Mouse (Mus musculus): ENCODE results near the gene Stxbp4.

Stxbp4 gene

GRCm38 (mm10) chr11:90637440-90638311, at the start of gene Stxbp4, which contains the start of gene Cox11:
Gene Stxbp4, minus strand, starts transcription at chr11:90638084.
Gene Cox11, plus strand, starts transcription at chr11:90638173.
- peak; percentile 90 for DNase-seq (ENCODE audit: extremely low spot score, low read depth, low spot score)

- no peak for DNase-seq (ENCODE audit: extremely low spot score, low read depth, low spot score)
Observed at GRCm38 (mm10) chr11:90687040-90687439, 49.2 kb upstream of the Stxbp4 start.

DNA sequence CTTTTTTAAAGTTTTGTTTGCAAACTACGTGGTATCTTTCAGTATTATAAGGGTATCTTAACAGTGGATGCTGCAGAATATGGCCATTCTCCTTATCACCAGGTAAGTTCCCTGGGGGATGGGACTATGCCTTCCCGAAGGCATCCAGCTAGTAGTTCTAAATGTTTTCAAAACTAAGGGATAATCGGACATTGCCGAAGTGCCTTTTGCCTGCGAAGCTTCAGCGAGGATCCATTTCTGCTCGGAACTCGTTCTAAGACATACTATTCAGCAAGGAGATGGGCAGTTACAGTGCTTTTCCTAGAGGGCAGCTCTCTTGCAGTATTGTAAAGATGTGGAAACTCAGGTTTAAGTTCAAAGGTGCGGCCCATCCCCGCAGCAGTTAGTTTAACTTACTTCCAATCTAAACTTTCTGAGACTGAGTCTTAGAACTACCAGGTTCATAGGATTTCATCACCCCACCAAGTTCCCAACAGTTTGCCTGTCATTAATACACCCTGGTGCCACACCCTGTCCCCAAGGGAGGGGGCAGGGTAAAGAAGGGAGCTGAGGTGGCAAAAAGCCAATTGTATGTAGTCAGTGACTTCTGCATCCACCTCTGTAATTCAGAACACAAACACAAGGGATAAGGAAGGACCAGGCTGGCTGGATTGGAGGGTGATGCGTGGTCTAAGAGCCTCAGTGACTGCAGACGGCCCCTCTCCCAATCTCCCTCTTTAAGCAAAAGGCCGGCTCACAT, 48.6 kb upstream of the Stxbp4 start:
- DNase-seq (ENCODE audit: extremely low spot score, low read depth, low spot score): no peak

DNA sequence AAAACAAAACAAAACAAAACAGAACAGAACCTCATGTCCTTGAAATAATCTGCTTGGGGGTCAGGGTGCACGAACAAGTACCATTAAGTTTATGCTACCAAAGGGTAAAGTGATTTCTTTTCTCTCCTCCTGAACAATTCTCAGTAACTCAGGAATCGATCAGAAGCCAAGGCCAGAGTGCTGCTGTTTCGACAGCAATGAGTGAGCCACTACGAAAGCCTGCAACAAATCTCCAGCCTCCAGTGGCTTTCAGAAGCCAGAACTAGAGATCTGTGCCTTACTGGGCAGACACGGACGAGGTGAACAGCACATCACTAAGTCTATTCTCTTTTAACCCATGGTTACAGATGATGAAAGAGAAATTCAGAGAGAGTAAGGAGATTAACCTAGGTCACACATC, 47.3 kb upstream of the Stxbp4 start:
- no peak for DNase-seq (ENCODE audit: extremely low spot score, low read depth, low spot score)

DNA sequence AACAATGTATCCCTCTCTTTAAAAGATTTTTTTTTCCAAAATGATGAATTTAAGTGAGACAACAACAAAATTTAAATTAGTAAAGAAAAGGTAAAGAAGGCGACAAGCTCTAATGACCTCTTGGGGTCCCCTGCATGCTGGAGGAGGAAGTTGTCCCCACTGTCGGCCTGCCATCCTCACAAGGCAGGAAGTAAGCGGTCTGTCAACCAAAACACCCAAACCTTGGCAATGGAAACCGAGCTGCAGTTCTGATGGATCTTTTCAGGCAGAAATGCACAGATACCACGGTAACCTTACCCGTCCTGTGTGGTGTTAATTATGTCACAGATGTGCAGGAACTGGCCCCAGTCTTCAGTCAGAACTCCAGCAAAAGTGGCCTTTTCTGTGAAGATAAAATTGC, 46.9 kb upstream of the Stxbp4 start:
- DNase-seq (ENCODE audit: extremely low spot score, low read depth, low spot score): no peak

DNA sequence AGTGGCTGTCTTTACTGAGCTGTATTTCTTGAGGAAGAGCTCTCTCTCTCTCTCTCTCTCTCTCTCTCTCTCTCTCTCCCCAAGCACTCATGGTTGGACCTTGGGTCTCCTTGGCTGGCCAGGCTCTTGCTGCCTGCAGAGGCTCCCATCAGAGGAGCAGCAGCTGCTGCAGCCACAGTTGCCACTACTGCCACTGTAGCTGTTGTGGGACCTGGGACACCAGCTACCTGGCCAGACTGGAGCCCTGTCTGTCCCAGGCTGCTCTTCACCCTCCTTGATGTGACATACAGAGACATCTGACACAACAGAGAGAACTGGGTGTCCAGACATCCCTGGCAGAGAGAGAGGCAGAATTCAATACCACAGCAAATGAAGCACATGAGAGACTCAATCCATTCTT, 43.3 kb upstream of the Stxbp4 start:
- no peak for DNase-seq (ENCODE audit: extremely low spot score, low read depth, low spot score)

DNA sequence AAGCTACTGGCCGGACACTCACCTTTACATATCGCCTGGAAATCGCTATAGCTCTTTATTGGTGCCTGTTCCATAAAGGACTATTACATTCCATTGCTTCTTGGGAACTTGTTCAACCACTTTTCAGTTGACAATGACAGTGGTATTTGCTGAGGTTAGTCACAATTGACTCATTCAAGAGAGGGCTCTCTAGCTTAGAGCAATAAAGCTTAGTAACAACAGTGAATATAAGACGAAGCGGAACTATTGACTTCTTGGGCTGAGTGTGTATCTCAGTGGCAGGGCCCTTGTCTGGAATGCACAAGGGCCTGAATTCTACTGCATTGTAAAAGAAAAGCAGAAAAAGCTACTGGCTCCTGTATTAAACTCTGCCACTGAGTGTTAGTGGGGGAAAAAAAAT, 40.7 kb upstream of the Stxbp4 start:
- DNase-seq (ENCODE audit: extremely low spot score, low read depth, low spot score): no peak

DNA sequence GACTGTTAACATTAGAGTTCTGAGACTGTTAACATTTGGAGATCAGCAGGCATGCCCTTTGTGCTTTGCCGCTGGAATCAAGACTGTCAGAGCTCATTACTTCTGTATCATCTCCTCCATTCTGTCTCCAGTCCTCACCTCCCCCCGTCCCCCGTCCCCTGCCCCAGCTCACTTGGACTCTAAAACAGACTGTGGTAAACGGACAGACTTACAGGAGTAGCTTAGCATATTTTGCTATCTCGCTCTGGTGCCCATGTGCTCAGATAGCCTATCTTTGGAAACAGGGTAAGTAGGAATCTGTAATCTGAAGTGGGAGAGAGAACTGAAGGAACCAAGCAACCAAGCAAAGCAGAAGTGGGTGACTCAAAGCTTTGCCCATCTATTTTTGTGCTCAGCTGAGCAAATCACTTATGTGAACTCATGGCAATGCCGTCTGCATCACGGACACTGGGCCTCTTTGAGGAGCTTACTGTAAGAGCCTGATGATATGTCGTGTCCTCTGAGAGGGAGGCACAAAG, 39.9 kb upstream of the Stxbp4 start:
- no peak for DNase-seq (ENCODE audit: extremely low spot score, low read depth, low spot score)

GRCm38 (mm10) chr11:90677027-90677426, 39.1 kb upstream of the Stxbp4 start:
- DNase-seq (ENCODE audit: extremely low spot score, low read depth, low spot score): no peak

DNA sequence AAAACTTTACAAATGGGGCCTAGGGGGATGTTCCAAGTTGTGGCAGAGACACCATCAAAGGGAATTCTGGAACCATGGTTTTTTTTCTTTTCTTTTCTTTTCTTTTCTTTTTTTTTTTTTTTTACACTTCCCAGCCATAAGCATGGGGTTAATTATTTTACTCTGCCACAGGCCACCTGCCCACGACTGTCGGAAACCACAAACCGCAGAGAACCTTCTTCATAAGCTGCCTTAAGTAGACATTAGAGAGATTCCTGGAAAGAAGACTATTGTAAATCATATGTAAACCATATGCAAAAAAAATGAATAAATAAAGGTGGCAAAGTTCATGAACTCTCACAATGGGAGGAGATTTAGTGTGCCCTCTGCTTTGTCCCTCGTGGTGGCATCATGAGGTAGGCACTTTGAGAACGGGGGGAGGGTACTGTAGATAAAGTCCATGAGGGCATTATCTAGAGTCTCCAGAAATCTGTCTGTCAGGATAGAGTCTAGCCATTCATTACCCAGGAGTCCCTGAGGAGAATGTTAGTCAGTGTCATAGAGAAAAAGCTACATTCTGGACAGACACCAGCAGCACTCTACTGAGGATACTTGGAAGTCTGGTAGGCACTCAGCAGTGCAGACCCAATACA, 37.7 kb upstream of the Stxbp4 start:
- DNase-seq (ENCODE audit: extremely low spot score, low read depth, low spot score): no peak

DNA sequence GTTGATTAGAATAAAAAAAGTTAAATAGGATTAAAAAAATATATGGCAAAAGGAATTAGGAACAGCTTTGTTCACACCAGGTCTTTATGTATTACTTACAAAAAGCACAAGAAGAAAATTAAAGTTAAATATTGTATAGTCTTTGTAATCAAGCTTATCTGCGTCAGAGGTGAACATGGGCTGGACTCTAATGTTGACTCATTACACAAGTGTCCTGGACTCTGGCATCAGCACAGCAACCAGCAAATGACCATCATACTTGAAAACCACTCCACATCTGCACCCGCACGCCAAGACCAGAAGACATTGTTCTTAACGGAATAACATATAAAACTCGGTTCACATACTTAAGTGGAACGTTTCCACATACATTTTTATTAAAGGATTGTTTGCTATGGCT, 29.4 kb upstream of the Stxbp4 start:
- DNase-seq (ENCODE audit: extremely low spot score, low read depth, low spot score): no peak

- DNase-seq (ENCODE audit: extremely low spot score, low read depth, low spot score): no peak
Observed at GRCm38 (mm10) chr11:90666916-90667315, 29.0 kb upstream of the Stxbp4 start.

DNA sequence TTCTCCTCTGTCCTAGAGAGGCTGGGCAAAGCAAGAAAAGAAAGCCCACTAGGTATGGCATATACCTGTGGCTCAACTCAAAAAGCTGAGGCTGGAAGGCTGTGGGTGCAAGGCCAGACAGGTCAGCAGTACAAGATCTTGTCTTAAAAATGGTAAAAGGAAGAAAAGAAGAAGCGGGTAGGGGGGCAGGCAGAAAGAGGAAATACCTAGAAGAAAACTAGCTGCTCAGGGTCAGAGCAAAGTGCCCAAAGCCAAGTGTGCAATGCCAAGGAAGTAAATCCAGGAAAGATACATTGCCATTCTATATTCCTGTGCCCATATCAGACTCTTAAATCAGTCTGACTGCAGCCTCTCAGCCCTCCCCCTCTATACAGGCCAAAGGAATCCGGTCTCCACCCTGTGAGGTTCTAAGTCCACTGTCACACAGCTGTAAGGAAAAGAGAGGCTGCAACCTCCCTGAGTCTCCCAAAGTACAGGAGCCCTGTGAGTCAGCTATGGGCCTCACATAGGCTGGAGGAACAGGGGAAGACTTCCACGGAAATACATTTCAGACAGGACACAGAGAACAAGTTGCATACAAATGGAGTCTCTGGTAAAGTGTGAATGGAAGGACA, 28.4 kb upstream of the Stxbp4 start:
- no peak for DNase-seq (ENCODE audit: extremely low spot score, low read depth, low spot score)

GRCm38 (mm10) chr11:90665161-90665560, 27.3 kb upstream of the Stxbp4 start:
- no peak for DNase-seq (ENCODE audit: extremely low spot score, low read depth, low spot score)

DNA sequence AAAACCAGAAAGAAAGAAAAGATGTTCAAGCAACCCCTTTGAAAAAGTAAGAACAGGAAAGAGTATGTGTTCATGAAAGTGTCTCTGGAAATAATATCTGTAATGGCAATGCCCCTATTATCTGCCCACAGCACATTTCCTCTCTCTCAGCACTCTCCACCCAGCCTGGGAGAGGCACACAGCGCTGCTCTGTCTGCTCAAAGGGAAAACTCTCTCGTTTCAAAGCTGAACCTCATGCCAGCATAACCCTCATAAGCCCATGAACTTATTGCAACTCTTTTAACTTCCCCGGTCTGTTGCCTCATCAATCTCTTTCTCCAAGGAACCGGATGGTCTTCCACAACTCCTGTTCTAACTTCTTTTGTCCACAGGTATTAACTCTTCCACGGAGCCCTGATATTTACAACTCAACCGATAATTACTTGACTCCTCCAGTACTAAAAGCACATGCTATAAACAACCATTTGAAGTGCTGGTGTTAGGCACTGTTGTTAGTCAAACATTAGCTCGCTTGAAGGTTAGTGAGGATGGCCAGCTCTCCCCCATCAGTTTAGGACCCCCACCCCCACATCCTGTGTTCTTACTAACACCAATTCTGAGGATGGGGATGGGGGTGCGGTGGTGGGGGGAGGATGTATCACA, 26.6 kb upstream of the Stxbp4 start:
- peak; percentile 30 for DNase-seq (ENCODE audit: extremely low spot score, low read depth, low spot score)

GRCm38 (mm10) chr11:90663618-90664297, 25.9 kb upstream of the Stxbp4 start:
- no peak for DNase-seq (ENCODE audit: extremely low spot score, low read depth, low spot score)

DNA sequence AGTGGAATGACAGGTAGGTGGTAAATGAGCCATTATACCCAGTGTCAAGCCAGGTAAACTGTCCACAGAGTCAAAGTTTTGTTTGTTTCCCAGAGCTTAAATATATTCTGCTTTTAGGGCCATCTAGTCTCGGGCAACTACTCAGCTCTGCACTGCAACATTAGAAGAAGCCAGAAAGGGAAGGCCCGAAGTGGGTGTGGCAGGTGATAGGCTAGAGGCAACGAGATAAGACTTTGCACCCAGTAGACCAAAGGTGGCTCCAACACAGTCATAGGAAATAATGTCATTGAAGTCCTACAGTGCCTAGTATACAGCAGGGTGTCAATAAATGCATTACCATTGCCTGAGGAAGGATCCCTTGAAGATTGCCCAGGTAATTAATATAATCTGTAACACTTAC, 25.2 kb upstream of the Stxbp4 start:
- DNase-seq (ENCODE audit: extremely low spot score, low read depth, low spot score): no peak

- DNase-seq (ENCODE audit: extremely low spot score, low read depth, low spot score): no peak
Observed at GRCm38 (mm10) chr11:90660662-90661061, 22.8 kb upstream of the Stxbp4 start.

- DNase-seq (ENCODE audit: extremely low spot score, low read depth, low spot score): no peak
Observed at GRCm38 (mm10) chr11:90657527-90657926, 19.6 kb upstream of the Stxbp4 start.

DNA sequence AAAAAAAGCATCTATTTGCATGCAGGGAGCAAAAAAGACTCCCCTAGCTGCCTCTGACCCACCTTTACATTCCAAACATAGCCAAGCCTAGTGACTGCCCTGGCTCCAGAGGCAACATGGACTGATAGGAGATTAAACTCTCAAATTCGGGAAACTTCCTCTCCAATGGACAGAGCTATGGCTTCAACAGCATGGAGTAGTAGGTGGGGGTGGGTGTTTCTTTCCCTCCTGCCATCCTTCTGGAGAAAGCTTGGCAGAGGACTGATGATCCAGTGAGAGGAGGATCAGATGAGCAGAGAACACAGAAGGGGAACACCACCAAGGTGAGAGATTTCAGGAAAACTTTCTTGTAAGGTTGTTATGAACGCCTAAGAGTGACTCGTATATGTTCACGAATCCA, 14.7 kb upstream of the Stxbp4 start:
- no peak for DNase-seq (ENCODE audit: extremely low spot score, low read depth, low spot score)
